Mouse (Mus musculus) G1E (cell line): Measurements from ENCODE around the gene Prpf4. TPM values are rescaled to one million over a fixed set of nuclear protein-coding genes. Genes with fewer than 3 reads are reported as not detected.

ENCODE experiments used
- ATAC-seq: 2 replicates; pipeline ENCODE4 v1.8.0; 2016; ENCODE audit warnings: mild to moderate bottlenecking; ENCODE audit not compliant: insufficient number of reproducible peaks, poor library complexity, low FRiP score, severe bottlenecking; ENCODE audit errors: extremely low read depth
- DNase-seq: peaks from one replicate; pipeline ENCODE4 v3.0.0; 2012; ENCODE audit warnings: low spot score
- H3K27me3 ChIP-seq: 2 replicates; pipeline ENCODE4 v1.6.1; 2012; ENCODE audit warnings: mild to moderate bottlenecking, low read length, inconsistent platforms; ENCODE audit not compliant: insufficient read depth
- H3K36me3 ChIP-seq: replicated peaks from 2 replicates; pipeline ENCODE3; 2012; ENCODE audit warnings: mild to moderate bottlenecking, inconsistent platforms
- H3K4me1 ChIP-seq: 2 replicates; pipeline ENCODE4 v1.6.1; 2012; ENCODE audit warnings: low read depth, low read length, inconsistent platforms, mixed read lengths; ENCODE audit not compliant: insufficient read depth
- H3K4me3 ChIP-seq: 2 replicates; pipeline ENCODE4 v1.5.1; 2012; ENCODE audit warnings: low read depth, mild to moderate bottlenecking, inconsistent platforms, low read length, moderate library complexity, mixed read lengths
- H3K9me3 ChIP-seq: replicated peaks from 2 replicates; pipeline ENCODE4 v1.6.1; 2012; ENCODE audit warnings: inconsistent platforms
- CTCF ChIP-seq: IDR thresholded peaks from 2 replicates; pipeline ENCODE4 v1.5.1; 2012; ENCODE audit warnings: low read depth, low read length, inconsistent platforms, mixed read lengths
- GATA1 ChIP-seq: IDR thresholded peaks from 2 replicates; pipeline ENCODE4 v1.6.1; 2012; ENCODE audit warnings: borderline replicate concordance, low read length, inconsistent platforms, mixed read lengths
- GATA2 ChIP-seq: IDR thresholded peaks from 2 replicates; pipeline ENCODE4 v1.6.1; 2012; ENCODE audit warnings: low read depth, low read length, inconsistent platforms, borderline replicate concordance
- POLR2AphosphoS5 ChIP-seq: IDR thresholded peaks from 2 replicates; pipeline ENCODE4 v1.6.1; 2012; ENCODE audit warnings: low read depth, low read length, inconsistent platforms; ENCODE audit not compliant: insufficient replicate concordance
- TAL1 ChIP-seq: conservative IDR thresholded peaks from 2 replicates; pipeline ENCODE4 v1.6.1; 2012; ENCODE audit warnings: low read depth, low read length, inconsistent platforms, mixed read lengths
- polyA plus RNA-seq: library from polyadenylated mRNA; stranded (reverse); fragments of >175 nt; gene quantifications from 2 replicates; pipeline ENCODE4 v1.2.3, GENCODE M21; 2012
- total RNA-seq, 2 experiments: library from RNA; stranded (forward) in 1 of 2; stranded (reverse) in 1 of 2; fragments of 200-1000 nt in 1 of 2; fragments of >200 nt in 1 of 2; fragmentation: Nextera tagmentation in 1 of 2; gene quantifications; 2 replicates each; pipeline ENCODE4 v1.2.3; 2014 to 2017

Gene Prpf4
- total and polyA plus RNA-seq, 3 experiments = 4.1 to 23.1 (median 23.0) TPM

- peaks cover 17% of the 10 kb centered on the region for H3K36me3 ChIP-seq
- ATAC-seq (peak; percentile 68), DNase-seq (no peak)
- no peaks in the 10 kb centered on the region for H3K9me3 ChIP-seq
- H3K4me1 ChIP-seq = peaks cover 29% of the 10 kb centered on the region
- no peak overlapping the region for H3K4me3 ChIP-seq
- TF ChIP-seq TAL1 = no peak
- TF ChIP-seq GATA1 = no peak
- no peak for TF ChIP-seq GATA2
- no peak for TF ChIP-seq CTCF
- TF ChIP-seq POLR2AphosphoS5 = no peak
- no peaks in the 10 kb centered on the region; the same call in 1 of the 2 replicates for H3K27me3 ChIP-seq
Observed at GRCm38 (mm10) chr4:62431522-62431921, 22.9 kb downstream of the Prpf4 start.

GRCm38 (mm10) chr4:62433939-62434870 lies 25.6 kb downstream of the Prpf4 start:
- no peak overlapping the region for H3K4me3 ChIP-seq
- no peak for ATAC-seq

GRCm38 (mm10) chr4:62435081-62435480 lies 26.5 kb downstream of the Prpf4 start, which contains the start of gene Rnf183:
Gene Rnf183 (minus strand): TSS chr4:62435252.
- TF ChIP-seq TAL1 (no peak), GATA1 (no peak), CTCF (no peak), POLR2AphosphoS5 (no peak), GATA2 (no peak)
- Histone ChIP-seq H3K27me3 (no peaks in the 10 kb centered on the region; the same call in 1 of the 2 replicates), H3K4me1 (peaks cover 15% of the 10 kb centered on the region), H3K4me3 (no peak within 1 kb of the TSS), H3K9me3 (no peaks in the 10 kb centered on the region), H3K36me3 (no peaks in the 10 kb centered on the region)
- ATAC-seq (no peak), DNase-seq (no peak)

More at GRCm38 (mm10) chr4:62433939-62434870, 25.6 kb downstream of the Prpf4 start:
- TF ChIP-seq GATA1 = no peak
- no peaks in the 10 kb centered on the region for H3K36me3 ChIP-seq
- H3K4me1 ChIP-seq = peaks cover 24% of the 10 kb centered on the region
- H3K27me3 ChIP-seq = no peaks in the 10 kb centered on the region; the same call in 1 of the 2 replicates
- H3K9me3 ChIP-seq = no peaks in the 10 kb centered on the region
- DNase-seq = no peak

GRCm38 (mm10) chr4:62437256-62437778 lies 28.7 kb downstream of the Prpf4 start:
- no peak for DNase-seq
- H3K9me3 ChIP-seq = no peaks in the 10 kb centered on the region
- no peak for TF ChIP-seq TAL1
- no peak for TF ChIP-seq GATA2
- TF ChIP-seq CTCF = no peak
- no peak for TF ChIP-seq POLR2AphosphoS5
- no peak for TF ChIP-seq GATA1

GRCm38 (mm10) chr4:62437871-62438270 lies 29.3 kb downstream of the Prpf4 start:
- TF ChIP-seq POLR2AphosphoS5 (no peak), GATA1 (no peak), CTCF (no peak), GATA2 (no peak), TAL1 (no peak)

More at GRCm38 (mm10) chr4:62437256-62437778, 28.7 kb downstream of the Prpf4 start:
- Histone ChIP-seq H3K36me3 (no peaks in the 10 kb centered on the region), H3K4me1 (peaks cover 3% of the 10 kb centered on the region; the same call in 1 of the 2 replicates), H3K27me3 (peaks cover 2% of the 10 kb centered on the region; the same call in 1 of the 2 replicates), H3K4me3 (no peak overlapping the region)
- ATAC-seq = no peak

GRCm38 (mm10) chr4:62439793-62440192 lies 31.2 kb downstream of the Prpf4 start:
- DNase-seq = no peak
- Histone ChIP-seq H3K4me3 (no peak overlapping the region), H3K4me1 (no peaks in the 10 kb centered on the region), H3K9me3 (no peaks in the 10 kb centered on the region), H3K27me3 (0 out of 2 replicates have a peak, but pooled peaks cover 2% of the 10 kb centered on the region), H3K36me3 (no peaks in the 10 kb centered on the region)
- TF ChIP-seq CTCF = no peak
- no peak for TF ChIP-seq TAL1
- ATAC-seq = no peak

More at GRCm38 (mm10) chr4:62437871-62438270, 29.3 kb downstream of the Prpf4 start:
- ATAC-seq = no peak
- DNase-seq = no peak
- Histone ChIP-seq H3K9me3 (no peaks in the 10 kb centered on the region), H3K4me3 (no peak overlapping the region), H3K36me3 (no peaks in the 10 kb centered on the region), H3K4me1 (peaks cover 3% of the 10 kb centered on the region; the same call in 1 of the 2 replicates), H3K27me3 (peaks cover 2% of the 10 kb centered on the region; the same call in 1 of the 2 replicates)
